Comparison of ENCODE assay signal across 18 mouse cellular contexts in genomic region chrX:37019045-37019444, GRCm38 (mm10). TPM values are rescaled to one million over a fixed set of nuclear protein-coding genes. Genes with fewer than 3 reads are reported as not detected.
A peak's percentile ranks its signal among the peaks of the same experiment; 100 is the strongest.
DNase-seq lines count a peak whose midpoint lies in the region; ATAC-seq and TF ChIP-seq lines count a peak whose summit lies in the region.
"Had no signal": no experiment of that assay in that cellular context is flagged by ENCODE, and none has a peak within 500 bp of the region (broad histone marks: within the 10 kb centered on the region; RNA-seq: fewer than 3 reads in every experiment).

No protein-coding gene starts in this region.

- no peaks in the 10 kb centered on the region for H3K27me3 ChIP-seq in liver, embryonic 14.5 days (ENCODE audit: control insufficient read depth, insufficient read depth, low read length)
- no peaks in the 10 kb centered on the region for H3K27me3 ChIP-seq in liver, embryonic 12.5 days (replicated peaks)
- no peaks in the 10 kb centered on the region for H3K27me3 ChIP-seq in hindbrain, embryonic 13.5 days
- H3K27me3 ChIP-seq: limb, embryonic 15.5 days; neural tube, embryonic 13.5 days had no signal

- H3K4me2 ChIP-seq in liver, embryonic 14.5 days (ENCODE audit: low read depth), result no peak overlapping the region
- H3K4me2 ChIP-seq in liver, embryonic 12.5 days, result no peak overlapping the region
- H3K4me2 ChIP-seq in hindbrain, embryonic 13.5 days, result no peak overlapping the region
- H3K4me2 ChIP-seq: limb, embryonic 15.5 days; midbrain, embryonic 11.5 days; neural tube, embryonic 13.5 days had no signal

- peak; percentile 48 for TF ChIP-seq CTCF in liver, embryonic 14.5 days (IDR thresholded peaks at IDR 0.05; ENCODE audit: low read depth)

- H3K9ac ChIP-seq in liver, embryonic 14.5 days (replicated peaks), result no peak overlapping the region
- no peak overlapping the region for H3K9ac ChIP-seq in liver, embryonic 12.5 days
- H3K9ac ChIP-seq in ES-E14 (ENCODE audit: insufficient read depth, low read depth, low read length, poor library complexity, severe bottlenecking), result no peak overlapping the region
- no peak overlapping the region for H3K9ac ChIP-seq in hindbrain, embryonic 13.5 days
- H3K9ac ChIP-seq: forebrain, postnatal 0 days; limb, embryonic 15.5 days; neural tube, embryonic 13.5 days had no signal

- no peaks in the 10 kb centered on the region for H3K36me3 ChIP-seq in liver, embryonic 14.5 days (replicated peaks; ENCODE audit: control insufficient read depth, insufficient read depth, low read depth)
- no peaks in the 10 kb centered on the region for H3K36me3 ChIP-seq in liver, embryonic 12.5 days
- no peaks in the 10 kb centered on the region for H3K36me3 ChIP-seq in ES-E14 (ENCODE audit: control insufficient read depth, insufficient read depth, low read length, poor library complexity, severe bottlenecking)
- no peaks in the 10 kb centered on the region for H3K36me3 ChIP-seq in hindbrain, embryonic 13.5 days
- H3K36me3 ChIP-seq: limb, embryonic 15.5 days; neural tube, embryonic 13.5 days had no signal

- no peaks in the 10 kb centered on the region for H3K9me3 ChIP-seq in liver, embryonic 14.5 days (ENCODE audit: control insufficient read depth, low read length)
- no peaks in the 10 kb centered on the region for H3K9me3 ChIP-seq in liver, embryonic 12.5 days (replicated peaks)
- H3K9me3 ChIP-seq in ES-E14 (ENCODE audit: control insufficient read depth, insufficient read depth, low read depth, low read length), result no peaks in the 10 kb centered on the region
- no peaks in the 10 kb centered on the region for H3K9me3 ChIP-seq in hindbrain, embryonic 13.5 days
- H3K9me3 ChIP-seq: limb, embryonic 15.5 days; neural tube, embryonic 13.5 days had no signal

- H3K4me3 ChIP-seq in liver, embryonic 14.5 days (ENCODE audit: insufficient read depth in 1 of 2, low read depth in 2 of 2, low read length in 2 of 2), result no peak overlapping the region
- H3K4me3 ChIP-seq in liver, embryonic 12.5 days, result no peak overlapping the region
- H3K4me3 ChIP-seq in ES-E14 (ENCODE audit: insufficient read depth in 1 of 2, low read depth in 1 of 2, low read length in 2 of 2, poor library complexity in 1 of 2, severe bottlenecking in 1 of 2), result no peak overlapping the region
- H3K4me3 ChIP-seq in hindbrain, embryonic 13.5 days, result no peak overlapping the region
- H3K4me3 ChIP-seq: limb, embryonic 15.5 days; neural tube, embryonic 13.5 days had no signal

- in situ Hi-C loops in ES-E14 (cut with MboI; ENCODE audit: low sequenced_read_pairs in 2 of 2, unreplicated experiment in 2 of 2), result loop anchor here in 1 of 2 experiments (25.0 kb wide), 1 partner anchor 482 kb away; no protein-coding TSS in a partner anchor

- DNase-seq in cerebellum, adult 9-10 months, result peak; percentile 8
- no peak for DNase-seq in cerebellum, postnatal 4 days (ENCODE audit: low spot score in 2 of 2)
- DNase-seq in liver, embryonic 14.5 days (ENCODE audit: low read depth in 3 of 3, low spot score in 3 of 3), result no peak
- peak; percentile 25 for DNase-seq in ES-E14 (ENCODE audit: low read depth, low spot score)
- peak; percentile 6 for DNase-seq in mesoderm, embryonic 11.5 days (ENCODE audit: low read depth, low spot score)
- no peak for DNase-seq in gastrocnemius, adult 18-20 months (ENCODE audit: low spot score)
- DNase-seq: adrenal gland, adult 2 months; cerebellum, adult 11-12 months; forebrain, postnatal 0 days; layer of hippocampus, adult 9-11 months; right cerebral cortex, postnatal 4 days had no signal

- no peak for TF ChIP-seq EP300 in liver, embryonic 14.5 days (IDR thresholded peaks at IDR 0.05; ENCODE audit: low read depth)

- H3K4me1 ChIP-seq in liver, embryonic 14.5 days (replicated peaks; ENCODE audit: control insufficient read depth in 2 of 2, insufficient read depth in 2 of 2, low read length in 1 of 2), result no peaks in the 10 kb centered on the region
- no peaks in the 10 kb centered on the region for H3K4me1 ChIP-seq in liver, embryonic 12.5 days
- no peaks in the 10 kb centered on the region for H3K4me1 ChIP-seq in ES-E14 (ENCODE audit: control insufficient read depth in 2 of 2, insufficient read depth in 2 of 2, low read length in 2 of 2, poor library complexity in 1 of 2)
- no peaks in the 10 kb centered on the region for H3K4me1 ChIP-seq in hindbrain, embryonic 13.5 days (replicated peaks)
- H3K4me1 ChIP-seq: limb, embryonic 15.5 days; neural tube, embryonic 13.5 days had no signal

- no peak overlapping the region for H3K27ac ChIP-seq in liver, embryonic 14.5 days
- no peak overlapping the region for H3K27ac ChIP-seq in liver, embryonic 12.5 days
- no peak overlapping the region for H3K27ac ChIP-seq in ES-E14 (ENCODE audit: insufficient read depth, low read depth, low read length, poor library complexity, severe bottlenecking)
- H3K27ac ChIP-seq in hindbrain, embryonic 13.5 days, result no peak overlapping the region
- H3K27ac ChIP-seq: limb, embryonic 15.5 days; neural tube, embryonic 13.5 days had no signal

- no peak for ATAC-seq in liver, embryonic 14.5 days (ENCODE audit: insufficient read depth)
- no peak for ATAC-seq in liver, embryonic 12.5 days
- no peak for ATAC-seq in hindbrain, embryonic 13.5 days (ENCODE audit: low FRiP score)
- ATAC-seq: forebrain, postnatal 0 days; inflammation-experienced regulatory T-cells, adult 6 months had no signal

- 41% methylated on average over 3 of the region's 3 CpGs for WGBS in liver, embryonic 14.5 days (ENCODE audit: insufficient replicate concordance)
- 37% methylated on average over 3 of the region's 3 CpGs for WGBS in liver, embryonic 12.5 days (ENCODE audit: insufficient replicate concordance)
- 69% methylated on average over 3 of the region's 3 CpGs for WGBS in hindbrain, embryonic 13.5 days

TF ChIP-seq in ES-E14, 5 proteins besides CTCF, POLR2A, EP300 and RAD21:
- TF ChIP-seq ZNF384 (IDR thresholded peaks at IDR 0.05; ENCODE audit: low read depth, low read length) (no peak), CHD2 (IDR thresholded peaks at IDR 0.05; ENCODE audit: low read depth, low read length) (no peak), HCFC1 (IDR thresholded peaks at IDR 0.05; ENCODE audit: borderline replicate concordance, insufficient read depth, low read length) (no peak), MAFK (IDR thresholded peaks at IDR 0.05; ENCODE audit: insufficient read depth, low read depth, low read length) (no peak), ZC3H11A (IDR thresholded peaks at IDR 0.05; ENCODE audit: borderline replicate concordance, low read depth, low read length) (no peak)

RNA-seq across cellular contexts. Expression of gene Sept6, which starts 27.5 kb away (rescaled TPM):
- polyA plus RNA-seq in liver, embryonic 14.5 days (2012; rRNA removed), result 2.1 and 3.0 TPM in 2 replicates
- polyA plus RNA-seq in liver, embryonic 14.5 days (2014; fragmentation: Nextera tagmentation; extraction: Ambion mirVana), result 3.0 and 3.1 TPM in 2 replicates
- 6.1 and 6.2 TPM in 2 replicates for polyA plus RNA-seq in liver, embryonic 12.5 days (2016; fragmentation: Nextera tagmentation; extraction: Ambion mirVana)
- 6.4 TPM in 2 replicates for total RNA-seq in ES-E14 (2012; rRNA removed)
- total RNA-seq in gastrocnemius, adult 18-20 months (2021), result 1 to 10 TPM; 1.2 to 1.4 TPM
- polyA plus RNA-seq in hindbrain, embryonic 13.5 days (2015; fragmentation: Nextera tagmentation; extraction: Ambion mirVana), result 76.5 TPM in 2 replicates

RNA-seq across cellular contexts. Expression of gene Sowahd, which starts 29.6 kb away (rescaled TPM):
- polyA plus RNA-seq in liver, embryonic 14.5 days (2012; rRNA removed), result 0.02 TPM in 1 of 2 replicates, not detected in the other
- 0.11 TPM in 1 of 2 replicates, not detected in the other for polyA plus RNA-seq in liver, embryonic 14.5 days (2014; fragmentation: Nextera tagmentation; extraction: Ambion mirVana)
- 0.11 and 0.25 TPM in 2 replicates for polyA plus RNA-seq in liver, embryonic 12.5 days (2016; fragmentation: Nextera tagmentation; extraction: Ambion mirVana)
- not detected in 2 replicates for total RNA-seq in ES-E14 (2012; rRNA removed)
- total RNA-seq in gastrocnemius, adult 18-20 months (2021), result not detected
- 0.10 TPM in 1 of 2 replicates, not detected in the other for polyA plus RNA-seq in hindbrain, embryonic 13.5 days (2015; fragmentation: Nextera tagmentation; extraction: Ambion mirVana)
- total RNA-seq: forebrain, postnatal 0 days had no signal
- polyA plus RNA-seq: heart, embryonic 14.5 days; inflammation-experienced regulatory T-cells, adult 6 months; limb, embryonic 15.5 days; midbrain, embryonic 11.5 days had no signal

Comparison
In these comparisons a context has a peak if more than half of its experiments do, and no peak if none do; other contexts are left out.
1. DNase-seq: peak in cerebellum, adult 9-10 months (single experiment), ES-E14 (single experiment) and mesoderm, embryonic 11.5 days (single experiment); none in cerebellum, postnatal 4 days (0 of 2), liver, embryonic 14.5 days (0 of 3) and gastrocnemius, adult 18-20 months (single experiment).
2. RNA of gene Sept6, which starts 27.5 kb away (polyA plus RNA-seq): 76.5 TPM in hindbrain, embryonic 13.5 days; 6.1 to 6.2 TPM in liver, embryonic 12.5 days and 2.1 to 3.1 TPM in liver, embryonic 14.5 days; every median in the first group is over 10 times any median in the second.